Mouse (Mus musculus) ovary, postnatal 14 days (tissue): ENCODE results near the gene S100a8.

ENCODE experiments used
- DNase-seq: peaks from one replicate; pipeline ENCODE4 v3.0.0; 2022; ENCODE audit warnings: low spot score

Gene S100a8

DNA sequence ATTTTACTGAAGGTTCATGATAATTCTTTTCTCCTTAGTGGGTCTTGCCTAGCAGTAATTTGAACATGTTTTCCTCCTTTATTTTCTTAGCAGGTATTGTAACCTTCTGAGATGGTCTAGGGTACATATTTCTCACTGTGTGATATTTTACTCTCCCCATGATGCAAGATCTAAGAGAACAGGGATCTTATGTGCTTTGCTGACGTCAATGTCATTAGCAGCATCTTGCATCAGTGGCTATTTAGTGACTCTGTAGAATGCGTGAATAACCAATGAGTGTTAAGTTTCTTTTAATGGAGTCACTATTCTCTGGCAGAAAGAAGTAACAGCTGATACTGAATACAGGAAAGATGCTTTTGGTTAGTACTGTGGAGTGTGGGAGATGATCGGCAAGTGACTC is 15.2 kb downstream of the S100a8 start:
- DNase-seq = no peak

DNA sequence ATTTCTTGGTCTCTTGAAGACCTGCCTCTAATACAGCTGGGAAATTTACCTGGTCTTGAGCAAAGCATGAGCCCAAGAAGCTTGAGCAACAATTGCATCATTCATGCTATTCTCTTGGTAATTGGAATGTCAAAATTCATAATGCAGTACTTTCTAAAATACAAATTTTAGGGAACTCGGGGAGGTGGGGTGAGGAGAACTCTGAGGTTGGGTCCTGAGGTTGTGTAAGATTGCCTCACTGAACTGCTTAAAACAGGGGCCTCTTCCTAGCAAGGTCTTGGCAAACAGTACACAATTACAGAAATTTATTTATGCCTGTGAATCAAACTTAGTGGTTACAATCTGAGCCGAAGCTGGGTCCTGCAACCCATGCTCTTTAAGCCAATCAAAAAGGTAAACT is 18.1 kb downstream of the S100a8 start:
- no peak for DNase-seq

GRCm38 (mm10) chr3:90693496-90693895 is 24.7 kb downstream of the S100a8 start:
- DNase-seq = no peak

DNA sequence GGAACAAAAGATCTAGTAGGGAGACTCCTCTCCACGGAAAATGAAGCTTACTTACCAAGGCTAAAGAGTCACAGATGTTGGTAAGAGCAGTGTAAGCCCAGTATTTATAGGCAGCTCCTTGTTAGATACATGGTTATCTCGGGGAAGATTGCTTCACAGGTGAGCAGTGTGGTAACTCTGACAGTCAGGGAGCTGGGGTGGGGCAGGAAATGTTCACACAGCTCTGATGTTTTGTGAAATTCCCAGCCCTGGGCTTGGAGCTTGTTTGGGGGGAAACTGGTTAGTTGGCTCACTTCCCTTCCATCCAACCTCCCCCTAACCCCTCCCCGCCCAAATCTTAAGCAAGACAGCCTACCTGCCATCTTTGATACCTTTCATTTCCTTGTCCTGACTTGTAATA is 26.8 kb downstream of the S100a8 start, which contains the start of gene S100a9:
Gene S100a9, minus strand, starts transcription at position 109 of the 400 bp plus-strand sequence.
- DNase-seq = no peak

DNA sequence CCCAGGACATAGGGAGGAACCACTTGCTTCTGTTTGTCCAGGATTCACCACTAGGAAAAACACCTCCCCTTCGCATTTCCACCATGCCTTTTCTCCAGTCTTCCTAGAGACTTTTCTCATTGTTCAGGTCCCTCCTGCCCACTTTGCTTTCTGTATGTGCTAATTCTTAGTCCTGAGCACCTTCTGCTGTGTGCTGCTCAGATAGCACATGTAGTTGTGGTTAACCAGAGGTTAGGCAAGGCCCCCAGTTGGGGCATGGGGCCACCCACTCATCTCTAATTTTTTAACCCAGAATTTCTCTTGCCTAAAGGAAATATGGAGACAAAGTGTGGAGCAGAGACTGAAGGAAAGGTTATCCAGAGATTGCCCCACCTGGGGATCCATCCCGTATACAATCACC is 33.5 kb downstream of the S100a8 start:
- no peak for DNase-seq

GRCm38 (mm10) chr3:90708523-90709202 is 39.9 kb downstream of the S100a8 start:
- peak; percentile 24 for DNase-seq

GRCm38 (mm10) chr3:90709591-90710460 is 41.0 kb downstream of the S100a8 start:
- DNase-seq = peak; percentile 83
